Mouse (Mus musculus) midbrain, embryonic 13.5 days (tissue): ENCODE measurements around the gene Pglyrp2. TPM values are rescaled to one million over a fixed set of nuclear protein-coding genes. Genes with fewer than 3 reads are reported as not detected.

Source experiments
- ATAC-seq: fragments of 200-750 bp; cut with Nextera tagmentation; 2 replicates; pipeline ENCODE4 v1.8.0; 2017; ENCODE audit warnings: mild to moderate bottlenecking, moderate TSS enrichment, moderate library complexity
- H3K27ac ChIP-seq: fragments of 300-500 bp; sonication (generic); 2 replicates; pipeline ENCODE4 v1.5.1; 2015; ENCODE audit warnings: inconsistent platforms, mild to moderate bottlenecking, moderate library complexity
- H3K27me3 ChIP-seq: fragments of 300-500 bp; sonication (generic); 2 replicates; pipeline ENCODE4 v1.6.1; 2015; ENCODE audit warnings: mild to moderate bottlenecking, inconsistent platforms
- H3K36me3 ChIP-seq: fragments of 300-500 bp; sonication (generic); 2 replicates; pipeline ENCODE4 v1.6.1; 2015; ENCODE audit warnings: mild to moderate bottlenecking, inconsistent platforms
- H3K4me1 ChIP-seq: fragments of 300-500 bp; sonication (generic); replicated peaks from 2 replicates; pipeline ENCODE4 v1.6.1; 2015; ENCODE audit warnings: inconsistent platforms
- H3K4me2 ChIP-seq: fragments of 300-500 bp; sonication (generic); replicated peaks from 2 replicates; pipeline ENCODE4 v1.6.1; 2015; ENCODE audit warnings: moderate library complexity, mild to moderate bottlenecking, inconsistent platforms
- H3K4me3 ChIP-seq: fragments of 300-500 bp; sonication (generic); replicated peaks from 2 replicates; pipeline ENCODE4 v1.5.1; 2015; ENCODE audit warnings: mild to moderate bottlenecking, inconsistent platforms
- H3K9ac ChIP-seq: fragments of 300-500 bp; sonication (generic); replicated peaks from 2 replicates; pipeline ENCODE4 v1.6.1; 2015; ENCODE audit warnings: mild to moderate bottlenecking, inconsistent platforms
- H3K9me3 ChIP-seq: fragments of 300-500 bp; sonication (generic); 2 replicates; pipeline ENCODE4 v1.6.1; 2016; ENCODE audit warnings: mild to moderate bottlenecking, inconsistent platforms
- whole genome bisulfite sequencing: fragments of 180-500 bp; shearing (Covaris S2); methylation state at CpG from one replicate; pipeline ENCODE4 v1.1.7; 2015; 5-methylcytosine and 5-hydroxymethylcytosine counted together
- microRNA-seq: library from miRNA; unstranded; fragments of <30 nt; microRNA quantifications from one replicate; pipeline ENCODE4, GENCODE M21; 2016
- polyA plus RNA-seq: library from polyadenylated mRNA; unstranded; fragments of >200 nt; fragmentation: Nextera tagmentation; extraction: Ambion mirVana; gene quantifications from 2 replicates; pipeline ENCODE4 v1.2.1, GENCODE M21; 2015

Pglyrp2 gene
- polyA plus RNA-seq, 1 experiment from 2014 or later: not detected

DNA sequence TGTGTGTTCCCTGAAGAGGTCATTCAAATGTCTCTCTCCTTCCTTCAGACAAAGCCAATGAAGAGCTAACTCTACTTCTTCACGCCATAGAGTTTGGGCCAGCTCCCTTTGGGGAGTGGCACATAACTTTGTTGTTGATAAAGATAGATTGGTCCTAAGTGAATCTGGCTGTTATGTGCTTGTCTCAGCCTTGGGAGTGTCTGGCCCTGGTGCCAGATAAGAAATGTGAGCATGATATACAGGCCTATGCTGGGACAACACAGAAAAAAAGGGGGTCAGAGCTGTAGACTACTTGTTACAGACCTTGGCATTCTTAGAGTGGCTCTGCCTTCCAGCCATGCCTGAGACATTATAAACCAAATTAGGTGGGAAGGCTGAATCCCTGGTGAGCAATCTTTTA, 58.7 kb downstream of the Pglyrp2 start:
- whole genome bisulfite sequencing: 88% methylated on average over 1 of the region's 1 CpGs
- no peak overlapping the region for H3K27ac ChIP-seq
- no peak for ATAC-seq
- no peaks in the 10 kb centered on the region for H3K27me3 ChIP-seq
- H3K4me2 ChIP-seq: no peak overlapping the region
- no peaks in the 10 kb centered on the region for H3K9me3 ChIP-seq
- no peak overlapping the region for H3K9ac ChIP-seq
- H3K4me1 ChIP-seq: peaks cover 31% of the 10 kb centered on the region
- peaks cover 39% of the 10 kb centered on the region for H3K36me3 ChIP-seq
- H3K4me3 ChIP-seq: no peak overlapping the region

DNA sequence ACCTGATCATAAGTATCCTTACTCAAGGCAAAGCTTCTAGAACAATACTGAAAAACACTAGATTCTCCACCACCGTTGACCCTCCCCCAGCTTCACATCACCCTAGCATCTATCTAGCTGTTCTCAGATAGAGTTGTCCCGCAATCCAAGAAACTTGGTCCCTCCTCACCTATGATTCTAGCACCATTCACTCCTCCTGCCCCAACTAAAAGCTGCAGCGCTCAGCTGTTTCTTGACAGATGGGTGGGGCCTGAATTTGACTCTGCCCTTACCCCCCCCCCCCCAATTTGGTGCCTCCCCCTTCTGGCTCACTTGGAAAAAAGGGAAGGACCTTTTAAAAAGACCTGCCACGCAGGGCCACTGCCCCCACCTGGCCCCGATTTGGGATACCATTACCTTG, 59.1 kb downstream of the Pglyrp2 start:
- Histone ChIP-seq H3K36me3 (peaks cover 43% of the 10 kb centered on the region), H3K4me2 (peak overlapping the region; percentile 45), H3K27me3 (no peaks in the 10 kb centered on the region), H3K27ac (peak overlapping the region; percentile 80), H3K9me3 (no peaks in the 10 kb centered on the region), H3K4me3 (peak overlapping the region; percentile 96), H3K4me1 (peaks cover 31% of the 10 kb centered on the region), H3K9ac (no peak overlapping the region)
- 70% methylated on average over 5 of the region's 5 CpGs for WGBS
- peak; percentile 35; the same call in 1 of the 2 replicates for ATAC-seq

DNA sequence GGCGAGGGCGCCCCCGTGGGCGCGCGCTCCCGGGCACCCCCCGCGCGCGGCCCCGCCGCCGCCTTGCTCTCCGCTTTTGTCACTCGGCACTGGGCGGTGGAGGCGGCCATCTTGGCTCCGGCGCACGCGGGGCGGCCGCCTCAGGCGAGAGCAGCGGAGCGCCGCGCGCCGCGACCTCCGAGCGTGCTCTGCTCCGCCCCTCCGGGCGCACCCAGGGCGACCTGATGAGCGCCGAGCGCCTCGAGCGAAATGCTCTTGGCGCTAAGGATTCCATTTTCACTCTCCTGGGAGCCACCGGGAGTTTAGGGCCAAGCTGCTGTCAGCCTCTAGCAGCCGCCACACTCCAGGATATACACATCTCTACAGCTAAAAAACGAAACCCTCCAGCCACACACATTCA, 59.6 kb downstream of the Pglyrp2 start:
- no peaks in the 10 kb centered on the region for H3K27me3 ChIP-seq
- H3K9ac ChIP-seq: peak overlapping the region; percentile 97
- ATAC-seq: peak; percentile 90
- under 1% methylated on average over 40 of the region's 47 CpGs for WGBS
- H3K4me1 ChIP-seq: peaks cover 31% of the 10 kb centered on the region
- peaks cover 48% of the 10 kb centered on the region for H3K36me3 ChIP-seq
- peak overlapping the region; percentile 80 for H3K27ac ChIP-seq
- peak overlapping the region; percentile 45 for H3K4me2 ChIP-seq
- H3K4me3 ChIP-seq: peak overlapping the region; percentile 96
- no peaks in the 10 kb centered on the region for H3K9me3 ChIP-seq

DNA sequence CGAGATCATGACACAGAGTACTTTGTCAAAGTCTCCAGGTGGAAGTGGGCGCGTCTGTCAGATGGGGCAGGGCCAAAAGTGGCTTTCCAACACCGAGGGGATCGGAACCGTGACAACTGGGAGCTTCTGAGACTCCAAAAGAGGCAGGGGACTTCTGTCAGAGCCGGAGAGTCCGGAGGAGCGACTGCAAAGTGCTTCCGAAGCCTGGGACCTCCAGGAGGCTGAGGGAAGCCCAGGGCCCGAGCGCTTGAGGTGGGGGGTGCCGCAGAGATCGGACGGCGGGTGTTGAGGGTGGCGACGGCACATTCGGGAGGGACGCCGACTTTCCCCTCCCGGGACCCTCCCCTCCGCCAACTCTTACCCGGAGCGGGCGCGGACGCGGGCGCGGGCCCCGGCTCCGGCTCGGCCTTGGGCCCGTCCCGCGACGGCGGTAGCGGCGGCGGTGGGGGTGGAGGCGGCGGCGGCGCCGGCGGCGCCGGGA, 60.1 kb downstream of the Pglyrp2 start:
- 0% methylated on average over 20 of the region's 50 CpGs for WGBS
- ATAC-seq: peak; percentile 74
- peak overlapping the region; percentile 80 for H3K27ac ChIP-seq
- H3K9me3 ChIP-seq: no peaks in the 10 kb centered on the region
- peak overlapping the region; percentile 97 for H3K9ac ChIP-seq
- peak overlapping the region; percentile 91 for H3K4me2 ChIP-seq
- H3K4me3 ChIP-seq: peak overlapping the region; percentile 96
- no peaks in the 10 kb centered on the region for H3K27me3 ChIP-seq
- peaks cover 53% of the 10 kb centered on the region for H3K36me3 ChIP-seq
- H3K4me1 ChIP-seq: peaks cover 31% of the 10 kb centered on the region

DNA sequence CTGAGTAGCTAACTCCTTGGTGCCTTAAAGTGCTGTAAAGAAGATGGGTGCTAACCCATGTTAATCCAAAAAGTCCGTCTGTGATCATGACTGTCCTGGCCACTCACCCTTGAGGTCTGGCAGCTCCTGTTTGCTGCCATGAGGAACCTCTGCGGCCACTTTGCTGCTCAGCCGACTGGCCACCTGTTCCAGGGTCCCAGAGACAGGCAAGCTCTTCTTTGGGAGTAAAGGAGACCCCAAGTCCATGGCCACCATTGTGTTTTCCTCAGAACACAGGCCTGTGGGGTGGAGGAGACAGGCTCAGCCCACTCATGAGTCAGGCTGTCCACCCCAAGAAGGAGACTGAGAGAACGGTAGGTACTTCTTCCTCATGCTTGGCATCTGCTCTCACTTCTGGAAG, 61.3 kb downstream of the Pglyrp2 start:
- no peak for ATAC-seq
- H3K9ac ChIP-seq: peak overlapping the region; percentile 97
- no peaks in the 10 kb centered on the region for H3K9me3 ChIP-seq
- no peaks in the 10 kb centered on the region for H3K27me3 ChIP-seq
- peaks cover 31% of the 10 kb centered on the region for H3K4me1 ChIP-seq
- no peak overlapping the region for H3K27ac ChIP-seq
- peak overlapping the region; percentile 96 for H3K4me3 ChIP-seq
- H3K36me3 ChIP-seq: peaks cover 63% of the 10 kb centered on the region
- 77% methylated on average over 4 of the region's 4 CpGs for WGBS
- H3K4me2 ChIP-seq: peak overlapping the region; percentile 91

Small RNA genes within 50 kb of the gene (microRNA-seq; reads per million reads assigned to microRNA genes)
- not detected for gene Gm22201

Other genes starting within 250 kb of the Pglyrp2 start
- 0.17 and 0.23 TPM in 2 replicates for gene Ephx3, start 234.6 kb downstream of the Pglyrp2 start, polyA plus RNA-seq
- 90.2 and 95.8 TPM in 2 replicates for gene Brd4, start 139.4 kb downstream of the Pglyrp2 start, polyA plus RNA-seq
- 116 and 121 TPM in 2 replicates for gene Akap8, start 102.9 kb downstream of the Pglyrp2 start, polyA plus RNA-seq
- 138 and 168 TPM in 2 replicates for gene Akap8l, start 73.6 kb downstream of the Pglyrp2 start, polyA plus RNA-seq
- gene Wiz, start 34.7 kb downstream of the Pglyrp2 start, polyA plus RNA-seq: 33.7 and 36.4 TPM in 2 replicates
- gene Rasal3, start 20.6 kb downstream of the Pglyrp2 start, polyA plus RNA-seq: 0.54 TPM in 2 replicates
- gene Cyp4f39, start 28.6 kb upstream of the Pglyrp2 start, polyA plus RNA-seq: 1.2 TPM in 2 replicates
- 13.0 and 13.8 TPM in 2 replicates for gene Cyp4f17, start 81.9 kb upstream of the Pglyrp2 start, polyA plus RNA-seq
- gene Cyp4f16, start 112.4 kb upstream of the Pglyrp2 start, polyA plus RNA-seq: 19.2 and 20.4 TPM in 2 replicates
- 0.43 TPM in 1 of 2 replicates, not detected in the other for gene Cyp4f37, start 197.1 kb upstream of the Pglyrp2 start, polyA plus RNA-seq
- gene Cyp4f40, start 234.7 kb upstream of the Pglyrp2 start, polyA plus RNA-seq: not detected in 2 replicates